Comparison of ENCODE assay signal across 7 mouse cellular contexts in genomic region chrX:101640194-101641160, GRCm38 (mm10). TPM values are rescaled to one million over a fixed set of nuclear protein-coding genes. Genes with fewer than 3 reads are reported as not detected.
DNase-seq lines count a peak whose midpoint lies in the region; ATAC-seq and TF ChIP-seq lines count a peak whose summit lies in the region.

No protein-coding gene starts in this region.

- H3K9me3 ChIP-seq in limb, embryonic 10.5 days (replicated peaks) = no peaks in the 10 kb centered on the region
- H3K9me3 ChIP-seq in midbrain, embryonic 11.5 days (ENCODE audit: control insufficient read depth, low read length) = no peaks in the 10 kb centered on the region

- no peak; the same call in 1 of the 2 replicates for TF ChIP-seq POLR2A in small intestine, adult 2 months (IDR thresholded peaks at IDR 0.05; ENCODE audit: low read depth, low read length)

- 8% methylated on average over 45 of the region's 45 CpGs for WGBS in limb, embryonic 10.5 days
- 13% methylated on average over 45 of the region's 45 CpGs for WGBS in midbrain, embryonic 11.5 days
- WGBS in small intestine, adult 2 months = 11% methylated on average over 45 of the region's 45 CpGs

- peak; percentile 50 for DNase-seq in adipocyte (ENCODE audit: low spot score)
- peak; percentile 47 to 55 for DNase-seq in cerebellum, postnatal 14 days
- peak; percentile 14 to 34 for DNase-seq in gastrocnemius, adult 8-10 months (ENCODE audit: low spot score in 2 of 2)
- DNase-seq in limb, embryonic 10.5 days (ENCODE audit: low spot score) = peak; percentile 59
- DNase-seq in midbrain, embryonic 11.5 days (ENCODE audit: low spot score, missing footprints) = peak; percentile 95

- H3K4me2 ChIP-seq in midbrain, embryonic 11.5 days = peak overlapping the region; percentile 62

- H3K9ac ChIP-seq in midbrain, embryonic 11.5 days (ENCODE audit: low read length) = peak overlapping the region; percentile 85

- ATAC-seq in inflammation-experienced regulatory T-cells, adult 6 months = peak; percentile 4
- ATAC-seq in midbrain, embryonic 11.5 days (ENCODE audit: low FRiP score) = peak; percentile 71

- peaks cover 6% of the 10 kb centered on the region; the same call in 1 of the 2 replicates for H3K4me1 ChIP-seq in limb, embryonic 10.5 days
- H3K4me1 ChIP-seq in midbrain, embryonic 11.5 days (ENCODE audit: control insufficient read depth, insufficient read depth, low read length) = 0 out of 2 replicates have a peak, but pooled peaks cover 6% of the 10 kb centered on the region
- H3K4me1 ChIP-seq in small intestine, adult 2 months (ENCODE audit: control insufficient read depth, insufficient read depth, insufficient read length, low read length) = 0 out of 2 replicates have a peak, but pooled peaks cover 2% of the 10 kb centered on the region

- peak overlapping the region; percentile 70 for H3K4me3 ChIP-seq in limb, embryonic 10.5 days
- peak overlapping the region; percentile 68 for H3K4me3 ChIP-seq in midbrain, embryonic 11.5 days (ENCODE audit: low read depth, low read length)
- H3K4me3 ChIP-seq in small intestine, adult 2 months (ENCODE audit: low read depth, low read length) = peak overlapping the region; percentile 97

- H3K27me3 ChIP-seq in limb, embryonic 10.5 days (ENCODE audit: low read depth, poor library complexity, severe bottlenecking) = peaks cover 82% of the 10 kb centered on the region
- peaks cover 9% of the 10 kb centered on the region for H3K27me3 ChIP-seq in midbrain, embryonic 11.5 days (ENCODE audit: control insufficient read depth, insufficient read depth, low read length)
- H3K27me3 ChIP-seq in small intestine, adult 2 months (ENCODE audit: control insufficient read depth, insufficient read depth, low read length) = no peaks in the 10 kb centered on the region

- TF ChIP-seq CTCF in small intestine, adult 2 months (IDR thresholded peaks at IDR 0.05; ENCODE audit: extremely low read depth, insufficient read length, insufficient replicate concordance, low read depth, low read length) = no peak

- H3K36me3 ChIP-seq in limb, embryonic 10.5 days = peaks cover 17% of the 10 kb centered on the region
- no peaks in the 10 kb centered on the region for H3K36me3 ChIP-seq in midbrain, embryonic 11.5 days (ENCODE audit: control insufficient read depth, insufficient read depth, low read length)
- peaks cover 11% of the 10 kb centered on the region for H3K36me3 ChIP-seq in small intestine, adult 2 months (ENCODE audit: control insufficient read depth, insufficient read depth, low read length)

- peak overlapping the region; percentile 92 for H3K27ac ChIP-seq in limb, embryonic 10.5 days
- peak overlapping the region; percentile 62 for H3K27ac ChIP-seq in midbrain, embryonic 11.5 days (ENCODE audit: low read depth, low read length)
- H3K27ac ChIP-seq in small intestine, adult 2 months (ENCODE audit: insufficient read depth, low read depth, low read length) = peak overlapping the region; percentile 90

RNA-seq across cellular contexts. Expression of gene Ogt, which starts 0.6 kb away (rescaled TPM):
- total RNA-seq in gastrocnemius, adult 8-10 months (2022) = 10 to 100 TPM; 58.9 to 75.0 (median 72.6) TPM
- 100 to 1,000 TPM; 153 to 224 (median 174) TPM for polyA plus RNA-seq in inflammation-experienced regulatory T-cells, adult 6 months (2017; shearing (Covaris generic))
- polyA plus RNA-seq in limb, embryonic 10.5 days (2016; fragmentation: Nextera tagmentation; extraction: Ambion mirVana) = 114 and 144 TPM in 2 replicates
- polyA plus RNA-seq in midbrain, embryonic 11.5 days (2014; fragmentation: Nextera tagmentation; extraction: Ambion mirVana) = 237 and 262 TPM in 2 replicates
- 11.1 and 19.8 TPM in 2 replicates for polyA plus RNA-seq in small intestine, adult 2 months (2012; rRNA removed)

Comparison
In these comparisons a context has a peak if more than half of its experiments do, and no peak if none do; other contexts are left out.
1. Peak in every context shown above with its lines: DNase-seq, ATAC-seq, H3K4me3 ChIP-seq and H3K27ac ChIP-seq.
2. DNase-seq: peak in every context shown above with its lines; median percentile 95 in midbrain, embryonic 11.5 days; 59 in limb, embryonic 10.5 days; 51 in cerebellum, postnatal 14 days; 50 in adipocyte; 24 in gastrocnemius, adult 8-10 months.